Mouse (Mus musculus): ENCODE measurements around the gene Megf11.

Megf11 gene

DNA sequence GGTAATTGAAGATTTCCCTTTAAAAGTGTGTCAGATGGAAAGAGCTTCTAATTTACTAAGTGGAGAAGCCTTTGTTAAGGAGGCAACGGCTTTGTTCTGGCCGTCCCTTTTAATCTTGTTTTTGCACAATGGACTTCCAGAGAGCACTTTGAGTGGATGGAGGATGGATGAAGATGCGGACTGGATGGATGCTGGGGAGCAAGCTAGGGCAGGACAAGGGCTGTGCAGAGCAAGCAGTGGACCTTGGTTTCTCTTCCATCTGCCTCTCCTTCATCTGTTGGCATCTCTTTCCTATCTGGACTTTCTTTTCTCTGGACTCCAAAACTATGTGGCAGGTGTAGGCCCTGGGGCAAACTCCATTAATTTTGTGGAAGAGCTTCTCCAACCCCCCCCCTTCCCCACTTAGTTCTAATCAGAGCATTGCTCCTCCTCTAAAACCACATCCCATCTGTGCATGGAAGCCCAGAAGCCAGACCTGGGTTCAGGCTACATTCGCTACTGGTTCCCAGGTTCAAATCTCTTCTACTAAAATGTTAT, 135.4 kb downstream of the Megf11 start:
- DNase-seq (ENCODE audit: low spot score) = no peak

DNA sequence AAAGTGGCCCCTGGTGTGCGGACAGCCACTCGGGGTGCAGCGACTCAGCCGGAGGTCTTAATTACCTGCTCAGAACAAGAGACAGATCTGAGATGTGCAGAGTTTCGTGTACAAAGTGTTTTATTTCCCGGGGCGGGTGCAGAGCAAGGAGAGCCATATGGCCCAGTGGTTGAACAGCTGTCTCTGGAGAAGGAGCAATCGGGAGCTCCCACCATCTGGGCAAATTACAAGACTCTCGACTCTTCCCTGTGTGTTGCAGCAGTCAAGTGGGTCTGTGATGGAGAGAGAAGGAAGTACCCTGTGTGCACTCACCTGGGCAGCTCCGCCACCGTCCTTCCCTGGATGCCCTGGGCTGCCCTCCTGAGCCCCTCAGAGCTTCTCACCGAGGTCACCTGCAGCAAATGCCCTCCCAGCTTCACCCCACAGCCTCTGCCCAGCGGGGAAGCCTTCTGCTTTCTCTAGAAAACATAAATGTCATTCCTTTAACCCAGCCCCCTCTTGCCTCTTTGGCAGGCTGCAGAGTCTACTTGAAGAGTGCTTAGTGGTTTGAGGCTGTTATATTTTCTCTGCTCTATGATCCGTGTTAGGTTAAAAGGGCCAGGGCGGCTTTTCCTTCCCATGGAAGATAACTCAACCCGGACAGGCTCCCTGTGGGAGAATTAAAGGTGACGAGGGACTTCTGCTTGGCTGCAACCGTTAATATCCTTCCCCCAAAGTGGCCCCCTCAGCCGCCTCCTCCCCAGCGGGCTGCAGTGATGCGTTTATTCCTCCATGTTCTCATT, 138.0 kb downstream of the Megf11 start:
- DNase-seq (ENCODE audit: low spot score) = no peak

DNA sequence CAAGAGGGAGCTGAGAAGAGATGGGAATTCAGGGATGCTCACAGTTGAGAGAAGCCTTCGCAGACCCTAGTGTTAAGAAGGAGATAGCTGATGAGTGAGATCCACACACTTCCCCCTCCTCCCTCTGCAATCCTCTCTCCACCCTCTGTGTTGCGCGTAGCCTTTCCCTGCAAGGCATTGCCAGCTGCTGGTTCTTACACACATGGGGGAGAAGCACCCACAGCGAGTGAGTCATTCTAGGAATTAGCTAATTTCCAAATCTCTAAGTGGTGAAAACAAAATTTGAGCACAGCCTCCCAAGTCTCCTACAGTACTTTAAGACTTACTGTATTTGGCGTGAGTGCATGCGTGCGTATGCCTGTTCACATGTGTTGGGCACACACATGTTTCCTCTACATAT, 142.6 kb downstream of the Megf11 start:
- no peak for DNase-seq (ENCODE audit: low spot score)

DNA sequence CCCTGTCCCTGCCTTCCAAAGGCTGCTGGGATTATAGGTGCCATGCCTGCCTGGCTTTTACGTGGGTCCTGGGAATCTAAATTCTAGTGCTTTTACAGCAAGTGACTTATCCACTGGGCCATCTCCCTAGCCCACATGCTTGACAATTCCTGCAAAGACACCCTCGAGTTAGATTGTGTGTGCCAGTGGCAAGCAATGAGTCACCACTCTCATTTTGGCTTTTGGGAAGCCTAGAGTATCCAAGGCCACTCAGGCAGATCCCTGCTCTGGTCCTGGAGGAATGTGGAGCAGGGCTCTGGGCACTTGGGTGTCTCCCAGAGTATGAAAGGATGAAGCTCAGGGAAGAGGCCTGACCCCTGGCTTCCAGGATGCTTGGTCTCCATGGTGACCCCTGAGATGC, 143.2 kb downstream of the Megf11 start:
- DNase-seq (ENCODE audit: low spot score) = no peak

DNA sequence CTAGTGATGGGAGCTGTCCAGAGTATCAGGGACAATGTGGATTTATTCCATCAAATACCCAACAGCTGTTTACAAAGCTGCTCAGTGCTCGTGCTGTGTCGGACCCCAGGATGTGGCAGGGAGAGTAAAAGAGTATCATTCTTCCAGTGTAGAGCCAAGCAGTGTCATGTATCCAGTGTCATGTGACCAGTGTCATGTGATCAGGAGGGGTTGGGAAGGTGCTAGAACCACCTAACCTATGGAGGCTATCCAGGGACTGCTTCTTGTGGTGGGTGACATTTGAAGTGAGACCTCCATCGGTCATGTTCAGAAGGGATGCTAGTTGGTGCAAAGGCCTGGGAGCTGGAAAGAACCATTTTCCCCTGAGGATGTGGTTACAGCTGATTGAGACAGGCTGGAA, 146.5 kb downstream of the Megf11 start:
- no peak for DNase-seq (ENCODE audit: low spot score)

DNA sequence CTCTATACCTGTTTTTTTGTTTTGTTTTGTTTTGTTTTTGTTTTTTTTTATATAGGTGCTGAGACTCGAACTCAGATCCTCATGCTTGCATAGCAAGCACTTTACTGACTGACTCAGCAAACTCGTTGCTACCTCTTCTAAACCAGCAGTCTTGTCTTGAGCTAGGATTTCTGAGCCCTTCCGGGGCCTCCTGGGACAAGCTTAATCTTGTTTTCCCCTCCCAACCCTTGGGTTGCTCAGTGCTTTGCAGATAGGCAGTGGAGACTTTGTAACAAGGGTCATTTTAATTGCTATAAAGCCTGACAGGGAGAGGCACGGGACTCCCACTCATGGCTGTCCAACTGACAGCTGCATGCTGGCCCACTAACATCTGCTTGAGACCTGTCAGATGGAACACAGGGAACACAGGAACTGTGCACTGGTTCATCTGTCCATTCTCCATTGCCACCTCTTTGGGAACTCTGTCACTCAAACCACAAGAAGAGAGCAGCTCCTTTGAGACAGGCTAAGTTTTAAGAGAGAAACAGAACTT, 147.4 kb downstream of the Megf11 start:
- DNase-seq (ENCODE audit: low spot score) = no peak

DNA sequence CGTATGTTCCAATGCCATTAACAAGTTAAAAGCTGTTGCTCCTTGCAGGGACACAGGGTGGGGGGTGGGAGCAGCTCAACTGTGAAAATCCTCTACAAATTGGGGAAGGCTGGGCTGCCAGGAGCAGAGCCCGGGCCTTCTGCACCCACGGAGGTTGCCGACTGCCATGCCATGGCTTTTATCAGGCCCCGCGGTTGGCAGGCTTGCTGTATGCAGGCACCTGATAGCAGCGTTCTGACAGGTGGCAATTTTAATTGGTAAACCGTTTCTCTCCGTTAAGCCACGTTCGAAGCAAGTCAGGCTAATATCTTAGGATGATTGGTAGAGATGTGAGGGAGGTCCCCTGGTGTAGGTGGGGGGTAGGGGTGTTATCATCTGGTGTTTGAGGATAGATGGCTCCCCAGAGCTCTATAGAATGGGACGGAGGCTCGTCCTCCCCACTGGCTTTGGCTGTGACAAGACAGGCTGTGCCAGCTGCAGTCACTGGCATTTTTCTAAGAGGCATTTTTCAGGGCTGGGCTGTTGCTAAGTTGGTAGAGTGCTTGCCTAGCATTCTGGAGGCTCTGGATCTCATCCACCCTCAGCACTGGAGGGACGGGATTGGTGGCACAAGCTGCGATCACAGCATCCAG, 148.2 kb downstream of the Megf11 start:
- no peak for DNase-seq (ENCODE audit: low spot score)

DNA sequence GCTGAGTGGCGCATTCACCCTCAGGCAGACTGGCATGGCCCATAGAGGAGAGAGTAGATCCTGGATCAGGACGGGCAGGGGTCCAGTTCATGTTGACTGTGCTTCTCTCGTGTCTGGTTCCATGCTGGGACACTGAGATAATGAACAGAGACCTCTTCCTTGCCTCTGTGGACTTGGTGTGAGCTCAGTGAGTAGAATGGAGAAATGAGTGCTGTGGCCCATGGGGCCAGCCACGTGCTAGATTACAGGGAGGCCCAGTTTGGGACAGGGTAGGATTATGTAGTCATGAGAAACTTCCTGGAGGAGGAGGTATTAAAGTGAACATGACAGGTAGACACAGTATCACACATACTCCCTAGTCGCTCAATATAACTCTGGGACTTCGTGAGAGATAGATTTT, 148.9 kb downstream of the Megf11 start:
- DNase-seq (ENCODE audit: low spot score) = no peak

DNA sequence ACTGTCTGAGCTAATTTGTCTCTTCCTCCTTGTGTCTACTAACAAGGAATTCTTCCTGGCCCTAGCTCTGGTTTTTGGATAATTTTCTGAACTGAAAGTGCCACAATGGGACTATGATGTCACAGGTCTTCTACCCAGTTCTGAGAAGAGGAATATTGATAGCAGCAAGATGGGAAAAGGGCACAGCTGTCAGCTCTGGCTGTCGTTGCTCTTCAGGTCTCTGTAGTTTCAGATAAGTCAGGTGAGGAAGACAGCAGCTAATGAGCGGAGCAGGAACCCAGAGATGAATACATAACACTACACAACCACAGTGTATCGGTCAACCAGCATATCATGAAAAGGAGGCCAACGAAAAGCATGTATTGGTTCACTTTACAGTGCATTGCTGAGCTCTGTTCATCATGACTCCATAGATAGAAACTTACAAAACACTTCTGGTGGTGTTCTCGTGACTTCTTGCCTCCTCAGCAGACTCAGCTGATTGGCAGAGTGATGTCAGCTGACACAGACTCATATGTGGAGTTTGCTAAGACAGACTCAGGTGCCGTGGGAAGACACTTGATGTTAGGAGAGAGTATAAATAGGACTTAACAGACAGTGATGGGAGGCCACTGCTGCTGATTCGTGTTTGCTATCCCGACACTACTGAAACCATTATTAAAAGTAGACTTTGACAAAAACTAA, 149.6 kb downstream of the Megf11 start:
- no peak for DNase-seq (ENCODE audit: low spot score)

DNA sequence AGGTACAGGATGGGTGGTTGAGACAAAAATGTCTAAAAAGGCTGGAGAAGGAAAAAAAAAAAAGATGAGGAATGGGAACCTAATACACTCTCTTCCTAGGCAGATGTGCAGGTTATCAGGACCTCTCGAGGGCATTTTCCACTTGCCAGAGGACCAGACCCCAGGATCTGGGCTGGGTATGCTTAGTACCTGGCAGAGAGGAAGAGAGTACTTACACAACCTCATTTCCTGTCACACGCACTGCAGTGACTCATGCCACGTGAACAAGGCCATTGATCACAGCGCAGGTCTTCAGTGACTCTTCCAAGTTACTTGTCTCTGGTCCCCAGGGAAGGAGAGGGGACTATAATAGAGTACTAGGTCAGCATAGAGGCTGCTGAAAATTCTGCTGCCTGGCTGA, 152.4 kb downstream of the Megf11 start:
- DNase-seq (ENCODE audit: low spot score) = no peak

DNA sequence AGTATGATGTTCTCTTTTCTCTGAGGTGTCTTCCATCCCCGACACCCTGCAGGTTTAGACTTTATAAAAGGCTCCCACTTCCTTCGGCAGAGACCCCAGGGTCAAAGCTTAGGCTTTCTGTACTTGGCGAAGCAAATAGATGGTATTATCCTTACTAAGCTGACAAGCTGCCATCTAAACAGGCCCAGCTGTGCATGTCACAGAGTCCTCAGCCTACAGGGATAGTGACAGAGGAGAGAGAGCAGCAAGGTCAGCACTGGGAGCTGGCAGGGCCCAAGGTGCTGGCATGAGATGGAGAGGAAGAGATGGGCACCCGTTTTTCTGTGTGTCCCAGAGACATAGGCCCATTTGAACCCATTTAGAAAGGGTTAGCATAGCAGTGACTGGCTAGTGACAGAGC, 156.8 kb downstream of the Megf11 start:
- peak; percentile 3 for DNase-seq (ENCODE audit: low spot score)

DNA sequence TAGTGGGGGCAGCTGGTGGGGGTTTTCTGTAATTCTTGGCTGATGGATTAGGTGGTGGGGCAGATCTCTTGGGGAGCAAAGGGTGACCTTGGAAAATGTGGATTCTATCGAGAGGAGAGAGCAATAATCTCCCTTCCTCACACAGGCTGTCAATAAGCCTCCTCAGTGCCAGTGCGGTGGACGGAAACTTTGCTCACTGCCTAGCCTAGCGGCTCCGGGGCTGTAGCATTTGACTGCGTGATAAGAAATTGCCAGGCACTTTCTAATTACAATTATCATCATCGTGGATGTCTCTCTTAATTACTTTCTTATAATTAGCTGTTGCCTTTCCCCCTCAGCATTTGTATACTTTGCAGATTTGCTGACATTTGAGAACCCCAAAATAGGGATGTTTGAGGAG, 157.7 kb downstream of the Megf11 start:
- no peak for DNase-seq (ENCODE audit: low spot score)

DNA sequence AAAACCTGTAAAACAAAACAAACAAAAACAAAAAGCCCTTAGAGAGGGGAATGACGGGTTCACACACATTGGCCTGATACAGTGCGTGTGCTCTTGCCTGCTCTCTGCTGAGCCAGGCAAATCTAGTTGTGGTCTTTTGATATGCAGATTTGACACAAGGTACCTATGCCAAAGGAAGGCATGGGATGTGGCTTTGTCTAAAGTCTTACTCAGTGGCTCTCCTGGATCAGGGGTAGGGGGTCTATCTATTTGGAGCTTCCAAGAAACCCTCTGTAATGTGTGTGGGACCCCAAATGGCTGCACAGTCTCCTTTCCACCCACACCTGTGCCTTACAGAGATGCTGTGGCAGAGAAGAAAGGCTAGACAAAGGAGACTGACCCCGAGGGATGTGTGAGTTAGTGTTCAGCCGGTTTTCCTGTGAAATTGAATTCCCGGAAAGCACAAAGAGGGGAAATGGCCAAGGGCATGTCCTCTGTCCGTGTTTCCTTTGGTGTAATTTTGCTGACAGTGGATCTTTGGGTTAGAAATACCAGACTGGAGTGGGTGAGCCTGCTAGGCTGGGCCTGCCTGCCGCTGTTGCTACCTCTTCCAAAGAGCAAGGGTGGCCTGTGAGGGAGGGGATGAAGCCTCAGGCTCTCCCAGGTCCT, 161.0 kb downstream of the Megf11 start:
- peak; percentile 12 for DNase-seq (ENCODE audit: low spot score)

DNA sequence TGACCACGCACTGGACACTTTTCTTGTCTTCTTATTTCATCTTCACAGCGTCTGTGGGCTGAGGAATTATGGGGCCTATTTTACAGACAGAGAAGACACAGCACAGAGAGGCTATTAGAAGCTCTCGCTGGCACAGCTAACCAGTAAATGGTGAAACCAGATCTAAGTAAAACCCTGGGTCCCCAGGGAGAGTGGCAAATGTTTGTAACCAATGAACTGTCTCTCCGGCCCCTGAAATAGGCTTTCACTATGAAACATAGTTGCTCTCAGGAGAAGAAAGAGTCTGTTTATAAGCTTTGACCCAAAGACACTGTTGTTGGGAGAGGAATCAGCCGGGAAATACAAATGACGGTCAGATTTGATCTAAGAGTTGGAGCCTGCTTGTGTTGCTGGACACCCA, 162.9 kb downstream of the Megf11 start:
- DNase-seq (ENCODE audit: low spot score) = no peak

DNA sequence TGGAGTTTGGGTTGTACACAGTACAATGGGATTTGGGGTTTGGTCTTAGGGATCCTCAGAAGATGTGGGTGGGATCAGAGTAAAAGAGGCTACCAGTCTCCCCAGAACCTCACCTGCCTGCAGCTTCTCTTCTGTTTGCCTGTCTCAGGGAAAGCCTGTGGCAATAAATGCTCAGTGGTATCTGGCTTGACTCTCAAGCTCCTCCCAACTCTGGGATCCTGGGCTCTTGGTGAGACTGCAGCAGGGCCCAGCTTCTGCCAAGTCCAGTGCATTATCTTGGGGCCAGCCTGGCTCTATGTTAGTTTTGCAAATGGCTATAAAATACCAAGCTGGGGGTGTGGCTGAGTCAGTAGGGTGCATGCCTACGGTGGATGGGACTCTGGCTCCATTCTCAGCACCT, 165.9 kb downstream of the Megf11 start:
- no peak for DNase-seq (ENCODE audit: low spot score)

DNA sequence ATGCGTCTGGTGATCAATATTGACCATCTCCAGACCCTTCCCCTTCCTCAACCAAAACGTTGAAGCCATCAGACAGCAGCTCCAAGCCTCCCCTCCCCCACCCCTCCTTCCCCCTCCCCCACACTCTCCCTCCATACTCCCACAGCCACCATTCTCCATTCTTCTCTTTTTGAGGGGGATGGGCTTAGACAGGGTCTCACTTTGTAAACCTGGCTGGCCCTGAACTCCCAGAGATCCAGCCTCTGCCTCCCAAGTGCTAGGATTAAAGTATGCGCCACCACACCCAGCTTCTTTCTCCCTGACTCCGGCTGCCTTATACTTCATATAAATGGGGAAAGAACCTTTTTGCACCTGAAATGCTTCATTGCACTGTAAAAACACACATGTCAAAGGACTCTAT, 166.6 kb downstream of the Megf11 start:
- no peak for DNase-seq (ENCODE audit: low spot score)

DNA sequence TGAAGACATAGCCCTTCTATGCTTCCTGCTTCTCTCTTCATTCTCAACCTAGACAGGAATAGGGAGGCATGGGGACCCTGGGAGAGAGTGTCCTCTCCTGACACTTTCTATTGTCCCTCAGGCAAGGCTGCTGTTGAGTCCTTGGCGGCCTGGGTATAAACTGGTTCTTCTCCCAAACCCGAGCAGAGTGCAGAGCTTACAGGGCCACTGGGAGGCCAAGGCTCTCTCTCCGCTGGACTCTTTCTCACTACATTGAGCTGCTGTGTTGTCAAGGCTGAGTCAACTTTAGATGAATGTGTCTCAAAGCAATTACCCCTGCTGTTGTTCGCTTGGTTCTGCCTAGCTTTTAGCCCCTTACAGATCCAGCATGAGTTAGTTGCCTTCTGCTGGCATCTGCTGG, 168.0 kb downstream of the Megf11 start:
- no peak for DNase-seq (ENCODE audit: low spot score)

DNA sequence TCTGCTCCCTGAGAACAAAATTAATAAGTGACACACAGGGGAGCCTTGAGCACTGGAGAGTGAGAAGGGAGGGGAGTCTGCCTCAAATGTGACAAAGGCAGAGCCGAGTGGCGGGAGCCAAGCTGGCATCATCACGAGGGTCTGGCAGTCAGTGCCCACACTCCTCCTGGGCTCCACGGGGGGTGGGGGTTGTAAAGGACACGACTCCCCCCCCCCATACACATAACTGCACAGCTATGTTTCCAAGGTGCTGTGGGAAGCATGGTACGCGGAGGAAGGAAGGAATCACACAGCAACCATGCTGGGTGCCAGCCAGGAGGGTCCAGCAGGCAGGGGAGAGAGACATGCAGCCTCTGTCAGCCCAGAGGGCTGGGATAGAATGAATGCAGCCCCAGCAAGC, 170.2 kb downstream of the Megf11 start:
- DNase-seq (ENCODE audit: low spot score) = no peak

DNA sequence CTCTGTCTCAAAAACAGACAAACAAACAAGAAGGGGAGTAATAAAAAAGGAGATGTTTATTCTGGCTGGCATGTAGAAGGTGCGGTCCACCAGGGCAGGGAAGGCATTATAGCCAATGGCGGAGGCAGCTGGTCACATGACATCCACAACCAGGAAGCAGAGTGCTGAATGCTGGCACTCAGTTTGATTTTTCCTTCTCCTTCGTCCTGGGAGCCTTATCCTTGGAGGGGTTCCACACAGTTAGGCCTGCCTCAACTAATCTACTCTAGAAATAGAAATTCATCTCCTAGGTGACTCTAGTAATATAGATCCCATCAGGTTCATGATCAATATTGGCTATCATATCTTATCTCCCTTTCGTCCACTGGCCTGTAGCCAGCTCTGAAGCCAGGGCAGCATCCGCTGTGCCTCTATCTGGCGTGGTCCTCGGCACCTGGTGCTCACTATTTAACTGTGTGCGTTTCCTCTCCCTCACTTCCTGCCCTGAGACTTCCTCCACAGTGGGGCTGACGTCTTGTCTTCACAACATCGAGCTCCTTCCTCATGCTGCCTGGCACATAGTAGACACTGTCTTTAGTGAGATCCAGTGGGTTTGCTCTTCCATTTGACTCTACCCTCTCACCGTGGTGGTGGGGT, 171.8 kb downstream of the Megf11 start:
- DNase-seq (ENCODE audit: low spot score) = no peak

DNA sequence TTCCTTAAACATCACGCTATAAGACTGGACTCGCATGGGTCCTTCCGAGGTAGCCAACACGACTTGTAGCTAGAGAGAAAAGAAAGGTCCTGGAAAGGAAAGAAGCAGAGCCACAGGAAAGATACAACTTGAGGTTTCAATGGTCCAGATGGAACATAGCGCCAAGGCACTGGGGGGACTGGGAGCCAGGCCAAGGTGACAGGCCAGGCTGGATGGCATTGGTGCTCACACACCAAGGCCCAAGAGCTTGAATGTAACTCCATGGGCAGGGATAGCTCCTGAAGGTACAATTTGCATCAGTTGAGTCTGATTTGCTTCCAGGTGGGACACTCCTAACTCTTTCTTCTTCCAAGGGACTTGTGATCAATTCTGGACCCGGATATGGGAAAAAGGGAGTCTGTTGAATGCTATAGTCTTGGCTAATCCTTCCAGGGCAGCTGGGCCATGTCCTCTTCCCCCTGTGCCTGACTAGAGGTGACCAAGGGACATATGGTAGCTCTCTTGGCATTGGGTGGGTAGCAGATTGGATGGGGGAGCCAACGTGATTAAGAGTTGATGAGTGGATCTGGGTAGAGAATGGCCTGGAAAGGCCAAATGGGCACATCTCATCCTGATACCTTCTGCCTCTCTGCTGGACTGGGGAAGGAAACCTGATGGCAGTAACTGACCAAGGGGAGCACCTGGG, 172.6 kb downstream of the Megf11 start:
- DNase-seq (ENCODE audit: low spot score) = no peak

DNA sequence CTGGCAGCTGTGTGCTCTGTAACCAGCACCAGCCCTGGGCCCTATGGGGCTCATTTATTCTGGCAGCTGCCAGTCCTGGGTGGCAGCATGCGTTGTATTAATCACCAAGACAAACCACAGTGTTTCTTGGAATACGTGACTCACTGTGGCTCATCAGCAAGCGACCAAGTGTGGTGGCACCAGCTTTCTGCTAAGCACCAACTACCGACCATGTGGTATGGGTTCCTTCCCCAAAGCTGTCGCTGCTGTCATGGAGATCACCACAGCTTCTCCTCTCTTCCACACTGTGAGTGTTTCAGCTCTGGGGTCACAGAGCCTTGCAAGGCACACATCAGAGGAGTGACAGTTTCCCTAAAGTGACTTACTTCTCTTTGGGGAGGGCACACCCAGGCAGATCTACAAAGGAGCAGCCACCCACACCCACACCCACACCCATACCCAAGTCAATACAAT, 178.9 kb downstream of the Megf11 start:
- DNase-seq (ENCODE audit: low spot score) = peak; percentile 7

Data from lung, postnatal 25 days (tissue).